Mouse (Mus musculus): ENCODE results near the gene R3hcc1l.

DNA sequence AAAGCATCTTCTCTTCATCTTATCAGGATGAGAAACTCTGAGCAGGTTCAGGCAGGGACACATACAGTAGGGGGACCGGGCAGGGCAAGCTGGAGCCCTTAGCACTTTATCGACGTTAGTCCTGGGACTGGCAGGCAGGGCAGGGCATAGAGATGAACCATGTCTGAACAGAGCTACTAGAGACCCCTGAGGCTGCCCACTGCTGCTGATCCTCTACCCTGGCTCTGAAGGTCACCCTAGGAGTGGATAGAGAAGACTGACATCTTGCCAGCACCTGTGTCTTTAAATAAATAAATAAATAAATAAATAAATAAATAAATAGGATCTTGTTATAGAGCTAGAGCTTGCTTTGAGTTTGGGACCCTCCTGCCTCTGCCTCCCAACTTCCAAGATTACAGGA is 91.2 kb downstream of the R3hcc1l start:
- no peak for TF ChIP-seq CTCF (IDR thresholded peaks at IDR 0.05; ENCODE audit: borderline replicate concordance, insufficient read depth, low read depth, low read length)
- no peak for TF ChIP-seq POLR2A (IDR thresholded peaks at IDR 0.05; ENCODE audit: borderline replicate concordance, insufficient read depth, low read length)
